Mouse (Mus musculus): ENCODE measurements at regions not wholly inside any gene's neighbourhood (a gene's known extent, or its start where the extent isn't known, plus 50 kb on each side); places are given as distances from the start of the nearest gene placed in this dataset.
A peak's percentile ranks its signal among the peaks of the same experiment; 100 is the strongest.

DNA sequence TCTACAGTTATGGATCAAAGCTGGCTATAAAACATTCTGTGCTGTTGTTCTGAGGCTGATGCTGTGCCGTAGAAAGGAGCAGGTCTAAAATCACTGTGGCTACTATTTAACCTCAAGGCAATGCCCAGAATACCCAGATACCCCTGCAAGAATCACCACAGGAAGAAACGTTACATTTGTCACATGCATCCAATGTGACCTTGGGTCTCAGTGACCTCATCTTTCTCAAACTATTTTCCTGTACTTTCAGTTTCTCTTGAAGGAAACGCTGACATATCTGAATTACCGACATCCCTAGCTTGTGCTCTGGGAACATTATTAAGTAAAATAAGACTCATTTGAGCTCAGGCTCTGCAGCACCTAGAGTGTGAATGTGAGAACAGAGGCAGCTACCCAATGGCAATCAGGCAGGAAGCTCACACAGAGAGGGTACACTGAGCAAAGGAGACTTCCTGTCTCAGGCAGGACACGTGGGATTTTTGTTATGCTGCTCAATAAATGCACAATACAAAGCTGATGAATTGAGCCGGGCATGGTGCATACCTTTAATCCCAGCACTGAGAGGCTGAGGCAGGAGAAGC, 436.7 kb upstream of the Jarid2 start:
- DNase-seq (ENCODE audit: low read depth, low spot score) = no peak

DNA sequence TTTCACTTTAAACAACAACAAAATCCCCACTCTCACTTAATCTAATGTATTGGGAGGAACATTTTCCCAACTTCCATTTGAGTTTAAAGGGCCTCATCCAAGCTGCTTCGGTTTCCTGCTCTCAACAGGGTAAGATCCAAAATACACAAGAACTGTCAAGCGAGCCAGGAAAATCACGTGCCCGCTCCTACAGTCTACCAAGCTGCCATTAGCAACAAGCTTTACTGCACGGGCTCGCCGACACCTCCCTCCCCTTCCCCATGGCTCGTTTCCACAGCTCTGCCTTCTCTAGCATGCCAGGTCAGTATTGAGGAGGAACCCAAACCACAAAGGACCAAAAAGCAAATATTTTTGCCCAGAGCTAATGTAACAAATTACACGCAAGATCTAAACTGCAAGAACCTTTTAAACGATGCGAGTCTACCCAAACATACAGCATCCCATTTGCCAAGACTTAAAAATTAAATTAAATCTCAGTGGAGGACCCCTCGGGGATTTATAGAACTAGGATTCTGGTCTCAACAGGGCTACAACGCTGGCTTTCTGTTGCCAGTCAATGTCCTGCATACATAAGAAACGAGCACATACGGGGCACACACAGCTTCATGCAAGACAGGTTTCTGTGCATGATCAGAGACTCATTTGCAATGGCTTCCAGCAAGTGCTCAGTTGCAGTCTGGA, 435.4 kb upstream of the Jarid2 start:
- DNase-seq (ENCODE audit: low read depth, low spot score) = no peak

DNA sequence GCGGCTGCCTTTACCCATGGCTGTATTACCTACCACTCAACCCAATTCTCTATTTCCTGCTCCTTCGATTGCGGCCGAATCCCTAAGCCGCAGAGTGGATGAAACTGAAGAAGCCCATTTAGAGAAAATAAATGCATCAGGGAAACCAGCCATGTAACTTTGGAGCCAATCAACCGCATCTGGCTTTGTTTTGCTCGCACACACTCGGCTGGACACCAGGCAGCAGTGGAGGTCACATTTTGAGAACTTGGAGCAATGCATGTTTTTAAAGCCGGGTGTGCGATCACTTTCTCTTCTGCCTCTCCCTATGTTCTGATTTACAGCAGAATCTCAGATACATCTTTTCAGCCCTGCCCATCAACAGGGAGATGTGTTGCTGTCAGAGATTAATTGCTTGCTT, 433.7 kb upstream of the Jarid2 start:
- no peak for DNase-seq (ENCODE audit: low read depth, low spot score)

DNA sequence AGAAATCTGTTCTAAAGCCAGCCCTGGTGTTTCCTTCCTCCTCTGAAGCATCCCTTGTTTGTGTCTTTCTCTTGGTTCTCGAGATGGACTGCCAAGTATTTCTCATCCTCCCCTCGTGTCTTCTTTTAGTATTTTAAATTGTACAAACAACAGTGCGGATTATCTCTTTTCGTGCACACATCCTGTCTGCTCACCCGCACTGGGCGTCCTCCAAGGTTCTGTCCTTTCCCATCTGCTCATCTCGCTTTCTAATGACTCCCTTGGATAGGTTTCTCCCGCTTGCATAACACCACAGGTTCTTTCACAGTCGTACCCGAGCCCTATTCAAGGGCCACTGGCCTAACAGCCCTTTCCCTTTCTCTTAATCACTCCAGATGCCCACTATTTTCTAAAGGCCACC, 428.7 kb upstream of the Jarid2 start:
- peak; percentile 45 for DNase-seq (ENCODE audit: low read depth, low spot score)

DNA sequence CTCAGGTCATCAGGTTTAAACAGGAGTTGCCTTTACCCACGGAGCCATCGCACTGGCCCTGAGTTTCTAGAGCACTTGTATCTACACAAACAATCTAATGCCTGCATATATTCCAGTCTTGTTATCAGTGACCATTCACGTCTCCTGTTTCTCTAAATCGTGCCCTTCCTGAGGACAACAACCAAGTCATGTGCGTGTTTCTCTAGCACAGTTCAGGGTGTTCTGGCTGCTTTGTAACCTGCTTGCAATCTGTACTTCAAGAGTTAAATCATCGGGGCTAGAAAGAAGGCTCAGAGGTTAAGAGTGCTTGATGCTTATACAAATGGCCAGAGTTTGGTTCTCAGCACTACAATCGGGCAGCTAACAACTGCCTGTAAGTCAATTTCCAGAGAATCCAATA, 428.1 kb upstream of the Jarid2 start:
- no peak for DNase-seq (ENCODE audit: low read depth, low spot score)

DNA sequence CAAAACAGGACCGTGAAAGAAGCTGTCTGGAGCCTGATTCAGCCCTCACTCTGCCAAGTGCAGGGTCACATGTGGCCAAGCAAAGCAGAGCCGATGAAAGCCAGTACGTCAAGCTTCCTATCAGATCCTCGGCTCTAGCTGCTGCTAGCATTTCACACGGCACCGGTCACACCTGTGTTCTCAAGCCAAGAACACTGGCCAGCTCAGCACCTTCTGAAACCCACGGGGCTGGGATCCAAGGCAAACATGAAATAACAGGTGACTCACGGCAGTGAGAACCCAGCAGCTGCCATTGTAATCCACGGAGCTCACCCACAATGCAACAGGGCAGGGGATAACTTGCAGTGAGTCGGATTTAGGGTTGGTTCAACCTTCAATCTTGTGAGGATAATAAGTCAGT, 427.3 kb upstream of the Jarid2 start:
- peak; percentile 98 for DNase-seq (ENCODE audit: low read depth, low spot score)

DNA sequence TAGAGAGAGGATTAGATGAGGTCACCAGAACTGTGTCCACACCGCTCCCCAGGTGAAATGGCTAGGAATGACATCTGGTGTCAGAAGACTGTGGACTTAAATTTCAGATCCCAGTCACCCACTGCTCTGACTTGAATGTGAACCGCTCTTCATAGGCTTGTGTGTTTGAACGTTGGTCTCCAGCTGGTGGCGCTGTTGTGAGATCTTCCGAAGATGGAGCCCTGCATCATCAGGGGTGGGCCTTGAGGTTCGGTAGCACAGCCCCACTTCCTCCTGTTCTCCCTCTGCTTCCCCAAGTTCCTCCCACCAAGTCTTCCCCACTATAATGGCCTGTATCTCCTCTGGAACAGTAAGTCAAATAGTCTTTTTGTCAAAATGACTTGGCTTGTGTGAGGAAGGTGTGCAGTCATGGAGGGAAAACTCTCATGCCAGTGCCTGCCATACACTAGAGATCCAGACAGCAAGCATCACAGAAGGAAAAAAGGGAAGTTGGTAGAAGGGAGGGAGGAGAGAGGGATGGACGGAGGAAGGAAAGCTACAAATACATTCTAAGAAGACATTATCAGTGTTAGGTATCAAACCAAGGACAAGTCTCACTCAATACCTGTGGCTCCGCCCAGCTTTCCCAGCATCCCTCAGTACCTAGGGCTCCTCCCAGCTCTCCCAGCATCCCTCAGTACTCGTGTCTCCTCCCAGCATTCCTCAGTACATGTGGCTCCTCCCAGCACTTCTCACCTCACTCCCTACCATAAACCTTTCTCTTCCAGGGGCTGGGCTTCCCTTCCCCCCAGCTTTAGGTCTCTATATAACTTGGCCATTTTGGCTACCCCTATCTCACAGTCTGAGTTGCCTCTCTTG, 423.9 kb upstream of the Jarid2 start:
- DNase-seq (ENCODE audit: low read depth, low spot score) = no peak

DNA sequence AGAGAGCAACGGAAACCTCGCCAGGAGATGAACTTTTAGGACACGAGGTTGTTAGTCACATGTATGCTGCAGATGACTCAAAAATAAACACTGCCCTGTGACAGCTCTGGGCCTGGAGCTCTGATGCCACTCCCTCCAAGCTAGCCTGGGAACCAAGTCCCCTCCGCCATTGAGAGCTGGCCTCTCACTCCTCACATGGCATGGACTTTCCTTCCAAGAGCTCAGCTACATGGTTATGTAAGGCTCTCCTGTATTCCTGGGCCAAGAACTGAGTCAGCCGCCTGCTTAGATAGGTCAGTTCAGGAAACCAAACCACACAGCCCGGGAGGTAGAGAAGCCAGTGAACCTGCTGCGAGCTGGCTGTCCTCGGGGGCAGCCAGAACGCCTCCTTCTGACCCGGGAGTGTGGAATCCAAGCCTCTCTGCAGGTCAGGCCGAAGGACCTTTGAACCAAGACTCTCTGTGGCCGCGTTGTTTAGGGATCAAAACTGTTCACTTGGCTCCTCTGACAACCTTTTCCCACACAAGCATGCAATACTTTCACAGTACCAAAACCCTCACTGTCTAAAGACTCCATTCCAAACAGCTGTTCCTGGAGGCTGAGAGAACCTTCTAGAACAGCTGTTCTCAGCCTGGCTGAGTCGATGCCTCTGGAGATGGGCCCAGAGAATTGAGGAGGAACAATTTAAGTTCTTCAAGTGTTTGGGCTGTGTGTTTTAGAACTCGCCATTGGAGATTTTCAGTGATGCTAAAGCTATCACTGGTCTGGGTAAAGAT, 422.8 kb upstream of the Jarid2 start:
- peak; percentile 100 for DNase-seq (ENCODE audit: low read depth, low spot score)

DNA sequence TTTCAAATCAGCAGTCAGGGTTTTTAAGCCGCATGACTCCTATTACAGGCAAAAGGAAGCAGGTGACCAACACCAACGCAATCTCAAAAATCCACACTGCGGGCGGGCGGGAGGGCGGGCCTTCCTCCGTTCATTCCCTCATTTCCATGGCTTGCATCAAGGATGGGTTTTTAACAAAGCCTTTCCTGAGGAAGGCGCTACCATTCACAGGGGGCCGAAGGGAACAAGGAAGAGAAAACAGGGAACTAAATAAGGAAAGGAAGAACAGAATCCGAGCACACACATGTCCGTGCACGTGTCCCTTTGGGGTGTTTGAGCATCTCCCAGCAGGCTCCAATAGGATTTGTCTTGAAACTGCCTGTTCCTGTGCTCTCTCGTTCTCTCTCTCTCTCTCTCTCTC, 421.0 kb upstream of the Jarid2 start:
- DNase-seq (ENCODE audit: low read depth, low spot score) = no peak

DNA sequence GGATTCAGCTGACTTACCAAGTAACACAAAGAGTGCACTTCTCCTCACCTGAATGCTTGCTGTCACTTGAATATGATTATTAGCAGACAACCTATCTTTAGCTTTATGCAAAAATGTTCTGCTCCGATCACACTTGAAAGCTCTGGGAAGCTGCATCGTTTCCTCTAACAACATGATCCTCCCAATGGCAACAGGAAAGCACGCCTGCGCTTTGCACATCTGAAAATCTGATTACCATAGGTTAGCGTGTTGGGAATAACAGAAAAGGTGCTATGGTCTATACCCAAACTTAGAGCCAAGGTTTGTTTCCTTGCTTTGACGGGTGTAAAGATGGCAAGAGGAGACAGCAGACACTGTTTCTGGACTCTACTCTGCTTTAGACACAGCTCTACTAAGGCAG, 417.0 kb upstream of the Jarid2 start:
- DNase-seq (ENCODE audit: low read depth, low spot score) = no peak

DNA sequence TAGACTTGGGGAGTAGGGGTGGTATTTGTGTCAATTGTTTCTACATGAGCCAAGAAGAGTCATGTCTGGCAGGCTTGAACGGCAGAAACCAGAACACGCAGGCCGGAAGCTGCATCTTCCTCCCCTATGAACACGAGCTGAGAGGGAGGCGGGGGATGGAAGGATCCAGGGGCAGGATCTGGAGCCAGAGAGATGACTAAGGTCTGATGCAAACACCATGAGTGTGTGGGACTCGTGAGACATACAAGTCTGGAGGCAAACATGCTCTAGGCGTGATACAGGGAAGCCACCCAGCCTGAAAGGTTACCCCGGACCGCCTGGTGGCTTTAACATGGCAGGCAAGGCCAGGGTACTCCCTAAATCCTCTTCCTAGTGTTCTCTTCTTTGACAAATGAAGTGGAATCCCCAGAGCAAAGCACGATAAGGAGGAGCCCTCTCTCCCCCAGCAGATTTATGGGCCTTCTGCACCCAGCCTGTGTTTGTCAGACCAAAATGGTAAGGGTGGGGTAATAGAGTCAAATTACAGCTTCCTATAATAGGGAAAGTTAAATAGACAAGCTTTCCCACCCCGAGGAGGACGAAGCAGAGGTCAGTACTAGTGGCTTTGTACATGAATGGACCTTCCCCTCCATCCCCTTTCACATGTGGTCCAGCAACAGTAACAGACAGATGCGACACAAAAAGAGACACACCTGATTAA, 412.4 kb upstream of the Jarid2 start:
- DNase-seq (ENCODE audit: low read depth, low spot score) = peak; percentile 63

DNA sequence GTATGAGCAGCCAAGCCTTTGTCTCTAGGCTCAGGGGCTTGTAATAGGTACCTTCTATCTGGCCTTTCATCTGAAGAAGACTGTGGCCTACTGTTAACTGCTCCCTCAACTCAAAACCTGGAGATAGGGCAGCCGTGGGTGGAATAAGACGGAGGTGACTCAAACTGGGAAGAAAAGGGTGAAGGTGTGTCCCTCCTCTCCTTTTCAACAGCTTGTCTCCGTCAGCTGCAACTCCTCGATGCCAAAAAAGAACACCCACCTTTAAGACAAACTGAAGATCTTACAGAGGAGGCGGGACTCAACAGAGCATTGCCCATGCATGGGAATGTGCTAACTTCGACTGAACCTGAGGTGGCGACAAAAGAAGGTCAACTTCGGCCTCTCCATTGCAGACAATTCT, 411.7 kb upstream of the Jarid2 start:
- DNase-seq (ENCODE audit: low read depth, low spot score) = no peak

DNA sequence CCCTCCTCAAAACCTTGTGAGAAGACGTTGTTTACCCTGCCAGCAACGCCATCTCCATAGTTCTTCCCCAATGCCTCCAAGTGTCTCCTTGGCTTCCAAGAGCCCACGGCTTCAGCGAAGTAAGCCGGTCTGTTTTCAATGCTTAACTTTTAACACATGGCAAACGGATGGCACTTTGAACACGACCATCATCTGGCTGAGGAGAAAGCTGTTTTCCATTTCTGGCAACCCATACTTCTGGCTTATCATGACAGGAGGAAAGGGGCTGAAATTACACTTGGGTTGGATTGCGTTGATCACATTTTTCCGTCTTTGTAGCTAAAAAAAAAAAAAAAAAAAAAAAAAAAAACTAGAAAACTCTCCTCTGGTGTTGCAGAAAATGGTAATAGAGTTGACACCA, 410.2 kb upstream of the Jarid2 start:
- DNase-seq (ENCODE audit: low read depth, low spot score) = no peak

DNA sequence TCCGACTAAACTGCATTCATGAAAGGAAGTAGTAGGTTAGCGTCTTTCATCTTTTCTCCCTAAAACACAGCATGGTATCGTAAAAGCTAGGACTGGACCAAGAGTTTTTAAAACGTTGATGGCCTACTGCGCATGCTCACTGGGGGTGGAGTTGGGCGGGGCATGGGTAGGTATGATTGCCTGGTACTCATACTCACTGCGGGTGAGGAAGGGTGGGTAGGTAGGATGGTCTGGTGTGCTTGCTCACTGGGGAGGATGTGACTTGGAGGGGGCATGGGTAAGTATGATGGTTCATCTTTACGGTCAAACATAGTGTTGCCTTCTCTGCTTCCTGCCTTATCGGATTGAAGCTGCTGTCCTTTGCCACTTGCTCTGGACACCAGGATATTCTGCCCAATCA, 409.8 kb upstream of the Jarid2 start:
- no peak for DNase-seq (ENCODE audit: low read depth, low spot score)

DNA sequence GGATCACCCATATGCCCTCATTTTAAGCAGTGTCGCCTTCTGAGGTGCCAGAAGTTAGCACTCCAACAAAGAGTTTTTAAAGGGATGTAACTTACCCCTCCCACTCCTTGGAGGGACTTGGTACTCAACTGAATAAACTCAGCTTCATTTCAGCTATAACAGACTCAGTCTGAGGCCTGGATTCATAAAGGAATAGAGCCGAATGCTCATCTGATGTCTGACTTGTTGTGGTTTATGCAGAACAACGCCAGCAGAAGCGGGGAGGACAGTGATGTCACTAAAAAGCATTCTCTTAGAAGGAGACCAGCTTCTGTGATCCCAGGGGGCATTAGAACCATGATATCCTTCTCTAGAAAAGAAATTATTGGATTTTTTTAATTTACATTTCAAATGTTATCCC, 409.0 kb upstream of the Jarid2 start:
- no peak for DNase-seq (ENCODE audit: low read depth, low spot score)

DNA sequence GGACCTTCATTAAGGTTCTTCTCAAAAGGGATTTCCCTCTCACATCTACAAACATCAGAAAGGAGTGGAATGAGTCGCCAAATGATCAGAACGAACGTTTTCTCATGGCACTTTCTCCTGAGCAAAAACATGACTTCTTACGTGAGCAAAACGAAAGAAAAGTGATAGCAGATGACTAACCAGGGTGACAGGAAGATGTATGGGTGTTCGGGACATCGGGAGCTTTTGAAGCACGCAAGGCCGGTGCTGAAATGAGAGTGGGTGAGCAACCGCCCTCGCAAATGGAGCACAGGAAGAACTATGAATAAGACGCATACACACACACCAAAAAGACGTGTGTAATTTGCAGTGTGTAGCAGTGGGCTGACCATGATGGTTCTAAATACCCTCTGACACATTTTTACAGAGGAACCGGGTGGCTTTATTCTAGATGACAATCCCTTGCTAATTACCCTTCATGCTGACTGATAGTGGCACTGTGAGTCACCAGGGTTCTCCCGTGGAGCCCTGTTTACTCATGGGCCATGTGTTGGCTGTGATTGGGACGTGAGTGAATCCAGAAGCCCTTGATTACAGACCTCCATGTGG, 408.2 kb upstream of the Jarid2 start:
- DNase-seq (ENCODE audit: low read depth, low spot score) = no peak

DNA sequence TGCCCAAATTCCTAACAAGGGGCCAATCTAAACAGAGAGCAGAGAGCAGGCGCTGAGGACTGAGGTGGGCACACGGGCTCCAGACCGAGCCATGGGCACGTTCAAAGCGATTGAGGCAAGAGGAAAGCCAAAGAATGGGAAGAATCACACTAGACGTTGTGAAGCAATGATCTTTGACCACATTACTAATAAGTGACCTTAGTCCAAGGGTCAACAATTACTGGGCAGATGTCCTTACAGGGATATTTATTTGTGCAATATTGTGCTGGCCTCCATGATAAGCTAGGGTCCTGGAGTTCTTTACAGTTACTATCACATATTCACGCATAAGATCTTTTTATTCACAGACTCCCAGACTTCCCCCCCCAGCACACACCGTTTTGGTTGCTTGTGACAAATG, 400.9 kb upstream of the Jarid2 start:
- DNase-seq (ENCODE audit: low read depth, low spot score) = no peak

DNA sequence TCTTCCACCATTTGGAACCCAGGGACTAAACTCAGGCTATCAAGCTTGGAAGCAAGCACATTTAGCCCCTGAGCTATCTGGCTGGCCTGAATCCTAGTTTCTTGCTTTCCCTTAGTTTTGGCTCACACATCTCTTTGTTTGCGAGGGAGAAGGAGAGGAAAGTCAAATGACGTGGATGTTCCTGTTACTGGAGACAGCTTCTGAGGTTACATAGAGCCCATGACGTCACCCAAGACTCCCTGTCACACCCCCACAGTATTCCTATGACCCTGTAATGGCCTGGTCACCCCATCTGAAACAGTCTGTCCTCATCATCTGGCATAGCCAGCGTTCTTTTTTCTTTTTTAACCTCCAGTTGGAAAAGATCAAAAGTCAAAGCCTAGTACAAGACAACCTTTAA, 400.1 kb upstream of the Jarid2 start:
- DNase-seq (ENCODE audit: low read depth, low spot score) = peak; percentile 69

DNA sequence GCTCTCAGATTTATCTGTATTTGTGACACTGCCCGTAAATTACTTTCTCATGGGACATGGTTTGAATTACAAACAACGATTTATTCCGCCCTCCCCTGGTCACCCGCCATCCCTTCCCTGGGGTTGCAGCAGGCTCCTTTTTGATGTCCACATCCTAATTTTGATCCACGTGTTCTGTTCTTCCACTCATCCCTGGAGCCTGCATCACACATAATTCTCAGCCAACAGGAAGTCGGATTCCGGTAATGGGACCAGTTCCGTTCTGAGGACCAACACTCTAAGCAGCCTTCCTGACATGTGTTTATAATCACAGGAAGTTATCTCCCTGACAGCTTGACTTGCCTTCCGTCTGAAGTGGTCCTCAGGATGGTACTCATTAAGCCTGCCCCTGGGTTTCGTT, 399.6 kb upstream of the Jarid2 start:
- DNase-seq (ENCODE audit: low read depth, low spot score) = no peak

DNA sequence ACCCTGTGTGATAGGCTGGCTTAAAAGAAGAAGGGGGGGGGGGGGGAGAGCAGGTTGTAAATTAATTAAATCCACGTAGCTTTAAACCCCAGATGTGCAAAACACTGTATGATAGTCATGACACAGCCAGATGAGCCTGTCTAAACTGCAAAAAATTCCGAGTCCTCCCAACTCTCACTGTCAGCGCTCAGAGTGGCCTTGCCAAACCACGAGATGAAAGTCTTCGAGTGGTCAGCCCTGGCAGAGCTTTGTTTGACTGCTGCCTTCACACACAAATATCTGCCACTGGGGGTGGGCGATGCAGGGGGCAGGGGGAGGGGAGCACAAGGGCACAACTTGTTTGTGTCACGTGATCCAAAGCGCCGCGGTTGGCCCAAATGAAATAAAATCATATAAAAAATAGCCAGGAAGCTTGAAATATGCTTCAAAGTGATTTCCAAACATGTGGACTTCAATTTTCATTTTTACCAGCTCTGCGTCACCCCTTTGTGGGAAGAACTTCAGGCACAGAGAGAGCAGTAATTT, 396.5 kb upstream of the Jarid2 start:
- DNase-seq (ENCODE audit: low read depth, low spot score) = no peak
